Mouse (Mus musculus) kidney, adult 10 weeks (tissue): ENCODE data around the gene Wt1. TPM values are rescaled to one million over a fixed set of nuclear protein-coding genes. Genes with fewer than 3 reads are reported as not detected.

Source experiments
- polyA plus RNA-seq: library from polyadenylated mRNA; stranded (reverse); fragments of 350-450 nt; fragmentation: Illumina TruSeq; extraction: RNeasy Lipid Tissue Mini Kit (QIAGEN cat#74804); gene quantifications from one replicate; pipeline ENCODE4 v1.2.3, GENCODE M21; 2014; ENCODE audit warnings: low read depth, low replicate concordance

Wt1 gene
- polyA plus RNA-seq, result 19.9 TPM

DNA sequence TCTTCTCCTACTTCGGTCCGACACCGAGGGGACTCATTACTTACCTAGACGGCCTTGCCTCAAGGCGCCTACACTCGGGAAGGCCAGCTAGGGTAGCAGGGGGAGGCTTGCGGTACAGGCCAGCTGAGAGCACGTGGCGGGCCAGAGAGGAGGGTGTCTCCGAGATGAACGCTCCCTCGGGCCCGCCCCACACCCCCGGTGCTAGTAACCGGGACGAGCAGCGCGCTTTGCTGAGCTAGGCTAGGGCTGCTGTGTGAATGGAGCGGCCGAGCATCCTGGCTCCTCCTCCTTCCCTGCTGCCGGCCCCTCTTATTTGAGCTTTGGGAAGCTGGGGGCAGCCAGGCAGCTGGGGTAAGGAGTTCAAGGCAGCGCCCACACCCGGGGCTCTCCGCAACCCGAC is at the start of gene Wt1:
TSS of gene Wt1 (plus strand) at position 251 of the 400 bp plus-strand sequence.

DNA sequence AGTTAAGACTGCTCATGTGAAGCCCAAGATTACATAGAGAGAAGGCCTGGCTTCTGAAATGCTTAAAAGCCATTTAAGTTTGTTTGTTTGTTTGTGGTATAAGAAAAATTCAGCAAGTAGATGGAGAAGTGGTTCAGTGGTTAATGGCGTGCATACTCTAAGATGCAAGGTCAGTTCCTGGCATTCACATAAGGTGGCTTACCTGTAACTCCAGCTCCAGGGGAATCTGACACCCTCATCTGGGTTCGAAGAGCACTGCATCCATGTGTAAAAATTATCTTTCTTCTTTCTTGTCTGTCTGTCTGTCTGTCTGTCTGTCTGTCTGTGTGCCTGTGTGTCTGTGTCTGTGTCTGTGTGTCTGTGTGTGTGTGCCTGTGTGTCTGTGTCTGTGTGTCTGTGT is 34.6 kb upstream of the Wt1 start, which contains the start of gene Gm11060:
TSS of gene Gm11060 (plus strand) at position 301 of the 400 bp plus-strand sequence.

Other genes with a start within 250 kb of the Wt1 start
- gene Eif3m, start 109.4 kb upstream of the Wt1 start, polyA plus RNA-seq, result 431 TPM
- gene Gm11060, start 34.5 kb upstream of the Wt1 start, polyA plus RNA-seq, result not detected
- 123 TPM for gene Them7, start 97.8 kb downstream of the Wt1 start, polyA plus RNA-seq